Mouse (Mus musculus) hindbrain, postnatal 0 days (tissue): ENCODE results near the gene Vmn1r21. TPM values are rescaled to one million over a fixed set of nuclear protein-coding genes. Genes with fewer than 3 reads are reported as not detected.

Experiments used
- ATAC-seq: fragments of 200-750 bp; cut with Nextera tagmentation; 2 replicates; pipeline ENCODE4 v1.8.0; 2017; ENCODE audit warnings: mild to moderate bottlenecking, moderate TSS enrichment, moderate library complexity
- DNase-seq: peaks from one replicate; pipeline ENCODE4 v3.0.0-alpha.2; 2015; ENCODE audit warnings: low spot score
- H3K27ac ChIP-seq: fragments of 300-500 bp; sonication (generic); 2 replicates; pipeline ENCODE4 v1.5.1; 2014; ENCODE audit warnings: mild to moderate bottlenecking
- H3K27me3 ChIP-seq: fragments of 300-500 bp; sonication (generic); 2 replicates; pipeline ENCODE4 v1.6.1; 2014; ENCODE audit warnings: low read length, mixed read lengths; ENCODE audit not compliant: insufficient read depth
- H3K36me3 ChIP-seq: fragments of 300-500 bp; sonication (generic); 2 replicates; pipeline ENCODE4 v1.6.1; 2014; ENCODE audit warnings: low read length, mixed read lengths; ENCODE audit not compliant: insufficient read depth
- H3K4me1 ChIP-seq: fragments of 300-500 bp; sonication (generic); 2 replicates; pipeline ENCODE4 v1.6.1; 2014; ENCODE audit warnings: antibody characterized with exemption, low read length, mixed read lengths; ENCODE audit not compliant: insufficient read depth
- H3K4me2 ChIP-seq: fragments of 300-500 bp; sonication (generic); 2 replicates; pipeline ENCODE4 v1.6.1; 2014; ENCODE audit warnings: low read depth, mild to moderate bottlenecking, low read length, moderate library complexity, mixed read lengths
- H3K4me3 ChIP-seq: fragments of 300-500 bp; sonication (generic); 2 replicates; pipeline ENCODE4 v1.5.1; 2014; ENCODE audit warnings: low read length
- H3K9ac ChIP-seq: fragments of 300-500 bp; sonication (generic); replicated peaks from 2 replicates; pipeline ENCODE4 v1.6.1; 2014; ENCODE audit warnings: mild to moderate bottlenecking, low read length, moderate library complexity, mixed read lengths
- H3K9me3 ChIP-seq: fragments of 300-500 bp; sonication (generic); 2 replicates; pipeline ENCODE4 v1.6.1; 2016; ENCODE audit warnings: low read length, mixed read lengths
- CTCF ChIP-seq: IDR thresholded peaks from 2 replicates; pipeline ENCODE4 v1.5.1; 2016; ENCODE audit warnings: antibody characterized with exemption, control low read depth, low read depth
- WGBS: fragments of 180-500 bp; shearing (Covaris S2); extraction: QIAGEN DNeasy Blood & Tissue Kit; methylation state at CpG from one replicate; pipeline ENCODE4 v1.1.7; 2014; 5-methylcytosine and 5-hydroxymethylcytosine counted together
- polyA plus RNA-seq: library from polyadenylated mRNA; unstranded; fragments of >200 nt; fragmentation: Nextera tagmentation; extraction: Ambion mirVana; gene quantifications from 2 replicates; pipeline ENCODE4 v1.2.1, GENCODE M21; 2015
- total RNA-seq: library from RNA; depleted of rRNA; stranded (reverse); fragments of >200 nt; gene quantifications from 2 replicates; pipeline ENCODE4 v1.2.3, GENCODE M21; 2014

Vmn1r21 gene
- total and polyA plus RNA-seq, 2 experiments from 2014 or later, result 0.09 TPM; not detected in 1

GRCm38 (mm10) chr6:57823461-57823860 is 26.7 kb downstream of the Vmn1r21 start:
- H3K9me3 ChIP-seq, result no peaks in the 10 kb centered on the region
- WGBS, result 31% methylated on average over 3 of the region's 3 CpGs
- H3K4me2 ChIP-seq, result peak overlapping the region; percentile 77
- H3K27me3 ChIP-seq, result no peaks in the 10 kb centered on the region
- ATAC-seq (no peak), DNase-seq (no peak)
- TF ChIP-seq CTCF, result no peak
- H3K4me1 ChIP-seq, result no peaks in the 10 kb centered on the region
- H3K27ac ChIP-seq, result no peak overlapping the region
- no peak overlapping the region for H3K9ac ChIP-seq
- H3K36me3 ChIP-seq, result no peaks in the 10 kb centered on the region
- no peak overlapping the region; the same call in 1 of the 2 replicates for H3K4me3 ChIP-seq

DNA sequence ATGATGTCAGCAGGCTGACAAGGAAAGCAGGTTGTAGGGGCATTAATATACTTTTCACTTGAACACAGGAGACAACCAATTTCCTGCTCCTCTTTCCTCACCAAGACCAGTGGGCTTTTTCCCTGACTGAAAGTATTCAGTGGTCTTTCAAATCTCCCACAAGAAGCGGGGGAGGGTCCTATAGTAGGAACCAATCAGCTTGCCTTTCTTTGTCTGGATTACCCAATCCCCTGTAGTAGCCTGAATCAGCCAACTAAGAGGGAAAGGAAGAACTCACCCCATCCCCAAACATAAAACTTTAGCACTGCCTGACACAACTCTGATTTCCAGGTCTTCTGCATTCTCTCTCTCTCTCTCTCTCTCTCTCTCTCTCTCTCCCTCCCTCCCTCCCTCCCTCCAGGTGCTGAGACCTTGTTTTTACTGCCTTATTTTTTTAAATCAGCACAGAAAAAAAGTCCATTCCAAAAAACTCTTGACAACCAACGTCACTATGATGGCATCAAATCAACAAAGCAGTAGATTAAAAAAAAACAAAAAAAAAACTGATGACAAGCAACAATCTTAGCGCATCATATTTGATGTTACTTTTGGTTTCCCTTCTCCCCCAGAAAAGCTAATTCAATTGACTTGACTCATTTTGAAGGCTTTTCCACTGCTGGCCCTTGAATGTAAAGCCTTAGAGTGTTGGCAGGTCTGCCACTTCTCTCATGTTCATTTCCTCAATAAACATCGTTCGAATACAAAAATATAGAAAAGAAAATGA is 27.3 kb downstream of the Vmn1r21 start:
- Histone ChIP-seq H3K36me3 (no peaks in the 10 kb centered on the region), H3K4me2 (peak overlapping the region; percentile 77), H3K27me3 (no peaks in the 10 kb centered on the region), H3K27ac (no peak overlapping the region), H3K4me3 (no peak overlapping the region; the same call in 1 of the 2 replicates), H3K9ac (no peak overlapping the region), H3K4me1 (no peaks in the 10 kb centered on the region), H3K9me3 (no peaks in the 10 kb centered on the region)
- TF ChIP-seq CTCF, result no peak
- peak; percentile 53 for DNase-seq
- peak; percentile 72 for ATAC-seq
- WGBS, result 58% methylated on average over 5 of the region's 5 CpGs

DNA sequence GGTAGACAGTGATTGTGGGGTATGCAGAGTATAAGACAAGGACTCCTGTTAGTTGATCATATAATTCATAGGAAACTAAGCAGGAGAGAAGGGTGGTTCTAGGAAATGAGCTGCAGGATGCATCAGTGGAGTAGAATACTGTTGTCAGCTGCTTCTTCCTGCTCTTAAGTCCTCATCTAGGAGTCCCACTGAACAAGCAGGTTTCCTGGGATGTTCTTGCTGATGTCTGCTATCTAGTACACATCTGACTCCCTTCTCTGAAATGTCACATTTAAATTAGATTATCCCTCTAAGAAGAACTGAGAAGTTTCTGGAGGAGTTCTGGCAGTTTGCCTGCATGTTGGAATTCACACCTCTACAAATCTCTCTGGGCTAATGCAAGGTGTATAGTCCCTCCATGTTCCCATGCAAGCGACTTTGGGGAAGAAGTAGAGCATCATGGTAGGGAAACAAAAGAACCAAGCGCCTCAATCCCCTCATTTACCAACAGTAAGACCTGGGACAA is 35.7 kb downstream of the Vmn1r21 start:
- Histone ChIP-seq H3K27ac (no peak overlapping the region), H3K27me3 (no peaks in the 10 kb centered on the region), H3K4me3 (no peak overlapping the region), H3K9ac (no peak overlapping the region), H3K4me1 (no peaks in the 10 kb centered on the region), H3K4me2 (no peak overlapping the region), H3K9me3 (0 out of 2 replicates have a peak, but pooled peaks cover 3% of the 10 kb centered on the region), H3K36me3 (no peaks in the 10 kb centered on the region)
- TF ChIP-seq CTCF, result no peak
- WGBS, result 91% methylated on average over 2 of the region's 2 CpGs
- DNase-seq (no peak), ATAC-seq (no peak)

GRCm38 (mm10) chr6:57811748-57812730 is 38.1 kb downstream of the Vmn1r21 start:
- Histone ChIP-seq H3K9me3 (0 out of 2 replicates have a peak, but pooled peaks cover 3% of the 10 kb centered on the region), H3K4me3 (no peak overlapping the region), H3K4me2 (no peak overlapping the region), H3K9ac (no peak overlapping the region), H3K27me3 (no peaks in the 10 kb centered on the region), H3K27ac (no peak overlapping the region), H3K4me1 (no peaks in the 10 kb centered on the region), H3K36me3 (no peaks in the 10 kb centered on the region)
- DNase-seq, result no peak
- no peak for ATAC-seq
- no peak for TF ChIP-seq CTCF
- 93% methylated on average over 3 of the region's 3 CpGs for WGBS

- 78% methylated on average over 5 of the region's 5 CpGs for WGBS
- no peak for TF ChIP-seq CTCF
- Histone ChIP-seq H3K27me3 (no peaks in the 10 kb centered on the region), H3K9ac (no peak overlapping the region), H3K4me1 (no peaks in the 10 kb centered on the region), H3K36me3 (no peaks in the 10 kb centered on the region), H3K9me3 (0 out of 2 replicates have a peak, but pooled peaks cover 3% of the 10 kb centered on the region), H3K4me2 (no peak overlapping the region), H3K27ac (no peak overlapping the region), H3K4me3 (no peak overlapping the region)
- no peak for DNase-seq
- ATAC-seq, result no peak
Observed at GRCm38 (mm10) chr6:57805218-57806069, 44.7 kb downstream of the Vmn1r21 start.

DNA sequence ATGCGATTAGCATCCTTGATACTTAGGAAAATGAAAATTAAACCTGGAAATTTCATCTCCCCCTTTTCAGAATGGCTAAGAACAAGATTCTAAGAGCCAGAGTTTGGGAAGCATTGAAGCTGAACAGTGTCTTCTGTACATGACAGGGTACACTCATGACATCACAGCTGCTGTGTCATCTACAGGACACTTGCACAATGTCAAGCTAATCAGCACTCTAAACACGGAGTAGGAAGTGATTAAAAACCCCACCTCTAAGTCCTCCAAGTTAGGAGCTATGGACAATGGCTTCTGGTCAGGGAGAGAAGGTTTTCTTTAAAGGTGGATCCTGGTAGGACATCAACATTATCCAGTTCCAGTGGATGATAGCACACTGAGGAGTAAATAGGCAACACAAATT is 47.0 kb downstream of the Vmn1r21 start:
- Histone ChIP-seq H3K9me3 (no peaks in the 10 kb centered on the region), H3K4me1 (no peaks in the 10 kb centered on the region), H3K27me3 (no peaks in the 10 kb centered on the region), H3K4me3 (no peak overlapping the region), H3K36me3 (no peaks in the 10 kb centered on the region), H3K27ac (no peak overlapping the region), H3K4me2 (no peak overlapping the region), H3K9ac (no peak overlapping the region)
- ATAC-seq (no peak), DNase-seq (no peak)
- no peak for TF ChIP-seq CTCF
- WGBS, result 83% methylated on average over 2 of the region's 2 CpGs
